Mouse (Mus musculus) kidney, postnatal 0 days (tissue): ENCODE data around the gene Def6. TPM values are rescaled to one million over a fixed set of nuclear protein-coding genes. Genes with fewer than 3 reads are reported as not detected.

Experiments
- ATAC-seq: fragments of 200-750 bp; cut with Nextera tagmentation; replicated peaks from 2 replicates; pipeline ENCODE4 v1.8.0; 2017; ENCODE audit warnings: low read depth, moderate number of reproducible peaks, moderate TSS enrichment, moderate library complexity; ENCODE audit not compliant: low FRiP score
- DNase-seq: peaks from one replicate; pipeline ENCODE4 v3.0.0-alpha.2; 2016; ENCODE audit warnings: low spot score
- H3K27ac ChIP-seq: fragments of 300-500 bp; sonication (generic); 2 replicates; pipeline ENCODE4 v1.5.1; 2014; ENCODE audit warnings: mild to moderate bottlenecking
- H3K27me3 ChIP-seq: fragments of 300-500 bp; sonication (generic); 2 replicates; pipeline ENCODE4 v1.6.1; 2014; ENCODE audit warnings: low read length, mixed read lengths; ENCODE audit not compliant: insufficient read depth
- H3K36me3 ChIP-seq: fragments of 300-500 bp; sonication (generic); 2 replicates; pipeline ENCODE4 v1.6.1; 2014; ENCODE audit warnings: low read length, mixed read lengths; ENCODE audit not compliant: insufficient read depth
- H3K4me1 ChIP-seq: fragments of 300-500 bp; sonication (generic); replicated peaks from 2 replicates; pipeline ENCODE4 v1.6.1; 2014; ENCODE audit warnings: antibody characterized with exemption, low read length, mixed read lengths; ENCODE audit not compliant: insufficient read depth
- H3K4me2 ChIP-seq: fragments of 300-500 bp; sonication (generic); 2 replicates; pipeline ENCODE4 v1.6.1; 2014; ENCODE audit warnings: mild to moderate bottlenecking, low read length, moderate library complexity, mixed read lengths
- H3K4me3 ChIP-seq: fragments of 300-500 bp; sonication (generic); replicated peaks from 2 replicates; pipeline ENCODE4 v1.5.1; 2014; ENCODE audit warnings: low read depth, low read length
- H3K9ac ChIP-seq: fragments of 300-500 bp; sonication (generic); 2 replicates; pipeline ENCODE4 v1.6.1; 2014; ENCODE audit warnings: low read depth, low read length
- H3K9me3 ChIP-seq: fragments of 300-500 bp; sonication (generic); replicated peaks from 2 replicates; pipeline ENCODE4 v1.6.1; 2016; ENCODE audit warnings: low read length, inconsistent platforms, mixed read lengths
- CTCF ChIP-seq: IDR thresholded peaks from 2 replicates; pipeline ENCODE4 v1.5.1; 2016; ENCODE audit warnings: antibody characterized with exemption, low read depth, mild to moderate bottlenecking, moderate library complexity
- WGBS: fragments of 180-500 bp; shearing (Covaris S2); extraction: QIAGEN DNeasy Blood & Tissue Kit; methylation state at CpG from one replicate; pipeline ENCODE4 v1.1.7; 2014; 5-methylcytosine and 5-hydroxymethylcytosine counted together
- polyA plus RNA-seq: library from polyadenylated mRNA; unstranded; fragments of >200 nt; fragmentation: Nextera tagmentation; extraction: Ambion mirVana; gene quantifications from 2 replicates; pipeline ENCODE4 v1.2.1, GENCODE M21; 2015

Def6 gene
- polyA plus RNA-seq, 1 experiment from 2014 or later, result 8.6 TPM

- Histone ChIP-seq H3K4me3 (no peak overlapping the region), H3K27me3 (no peaks in the 10 kb centered on the region), H3K9me3 (no peaks in the 10 kb centered on the region), H3K27ac (no peak overlapping the region), H3K9ac (no peak overlapping the region), H3K4me2 (no peak overlapping the region), H3K36me3 (peaks cover 44% of the 10 kb centered on the region), H3K4me1 (no peaks in the 10 kb centered on the region)
- DNase-seq (no peak), ATAC-seq (no peak)
- TF ChIP-seq CTCF, result no peak
- 50% methylated on average over 1 of the region's 1 CpGs for WGBS
These were observed 14.8 kb upstream of the Def6 start for GRCm38 (mm10) chr17:28192754-28193153.

DNA sequence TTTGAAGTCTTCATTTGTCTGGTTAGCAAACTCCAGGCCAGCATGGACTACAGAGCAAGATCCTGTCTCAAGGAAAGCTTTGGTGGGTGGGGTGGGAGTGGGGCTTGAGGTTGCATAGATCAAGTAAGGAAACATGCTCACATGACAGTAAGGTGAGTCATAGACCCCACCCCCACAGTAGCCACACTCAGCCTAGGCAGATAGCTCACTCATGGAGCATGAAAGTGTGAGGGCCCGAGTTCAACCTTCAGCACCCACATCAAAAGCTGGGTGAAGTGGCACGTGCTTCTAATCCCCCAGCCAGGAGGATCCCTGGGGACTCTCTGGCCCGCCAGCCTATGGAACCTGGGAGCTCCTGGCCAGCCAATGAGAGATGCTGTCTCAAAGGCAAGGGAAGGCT, 14.0 kb upstream of the Def6 start:
- 78% methylated on average over 3 of the region's 3 CpGs for WGBS
- Histone ChIP-seq H3K9ac (no peak overlapping the region), H3K9me3 (no peaks in the 10 kb centered on the region), H3K36me3 (peaks cover 50% of the 10 kb centered on the region), H3K4me2 (no peak overlapping the region), H3K27ac (no peak overlapping the region), H3K27me3 (no peaks in the 10 kb centered on the region), H3K4me1 (no peaks in the 10 kb centered on the region), H3K4me3 (no peak overlapping the region)
- no peak for TF ChIP-seq CTCF
- DNase-seq (no peak), ATAC-seq (no peak)

- H3K4me1 ChIP-seq, result no peaks in the 10 kb centered on the region
- H3K4me3 ChIP-seq, result no peak overlapping the region
- no peak overlapping the region for H3K27ac ChIP-seq
- no peaks in the 10 kb centered on the region for H3K9me3 ChIP-seq
- no peak overlapping the region for H3K9ac ChIP-seq
- ATAC-seq (no peak), DNase-seq (no peak)
- peaks cover 50% of the 10 kb centered on the region for H3K36me3 ChIP-seq
- no peaks in the 10 kb centered on the region for H3K27me3 ChIP-seq
- TF ChIP-seq CTCF, result no peak
- 97% methylated on average over 10 of the region's 10 CpGs for WGBS
- H3K4me2 ChIP-seq, result no peak overlapping the region
These were observed 12.5 kb upstream of the Def6 start for GRCm38 (mm10) chr17:28195033-28195432.

GRCm38 (mm10) chr17:28197646-28198045, 9.9 kb upstream of the Def6 start:
- Histone ChIP-seq H3K4me3 (no peak overlapping the region), H3K36me3 (peaks cover 50% of the 10 kb centered on the region), H3K27me3 (no peaks in the 10 kb centered on the region), H3K4me1 (no peaks in the 10 kb centered on the region), H3K9ac (no peak overlapping the region), H3K9me3 (no peaks in the 10 kb centered on the region), H3K27ac (no peak overlapping the region), H3K4me2 (no peak overlapping the region)
- WGBS, result 63% methylated on average over 18 of the region's 18 CpGs
- DNase-seq, result no peak
- no peak for ATAC-seq
- no peak for TF ChIP-seq CTCF

GRCm38 (mm10) chr17:28201982-28202381, 5.6 kb upstream of the Def6 start:
- DNase-seq, result no peak
- peaks cover 35% of the 10 kb centered on the region for H3K36me3 ChIP-seq
- 0 out of 2 replicates have a peak, but pooled peaks cover 2% of the 10 kb centered on the region for H3K4me1 ChIP-seq
- TF ChIP-seq CTCF, result no peak
- no peak overlapping the region for H3K4me3 ChIP-seq
- H3K9me3 ChIP-seq, result no peaks in the 10 kb centered on the region
- WGBS, result 78% methylated on average over 14 of the region's 14 CpGs
- H3K4me2 ChIP-seq, result no peak overlapping the region
- H3K9ac ChIP-seq, result no peak overlapping the region
- ATAC-seq, result no peak
- no peak overlapping the region for H3K27ac ChIP-seq
- H3K27me3 ChIP-seq, result no peaks in the 10 kb centered on the region

DNA sequence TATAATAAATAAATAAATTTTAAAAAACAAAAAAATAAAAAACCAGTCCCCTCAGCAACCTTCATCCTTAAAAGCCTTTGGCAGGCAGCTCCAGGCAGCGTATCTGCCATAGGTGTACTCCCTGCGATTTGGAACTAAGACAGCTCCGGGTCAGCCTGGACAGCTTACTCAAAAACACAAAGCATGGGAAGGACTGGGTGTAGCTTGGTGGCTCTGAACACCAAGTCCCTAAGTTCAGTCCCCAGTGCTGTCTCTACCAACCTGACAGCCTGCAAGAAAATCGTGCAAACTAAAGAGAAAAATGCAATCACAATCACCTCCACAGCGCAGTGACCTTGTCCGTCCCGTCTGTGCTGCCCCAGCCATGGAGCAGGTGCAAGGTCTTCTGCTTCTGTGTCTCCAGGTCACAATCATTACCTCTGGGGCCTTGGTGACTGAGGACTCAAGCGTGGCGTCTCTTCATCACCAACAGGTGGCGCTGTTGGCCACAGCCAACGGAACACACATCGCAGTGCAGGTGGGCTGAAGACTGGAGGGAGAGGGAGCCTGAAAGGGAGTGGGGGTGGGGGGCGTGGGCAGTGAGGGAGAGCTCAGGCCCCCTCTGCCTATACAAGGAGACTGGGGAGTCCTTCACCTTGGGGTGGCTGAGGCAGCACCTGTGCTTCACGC, 3.4 kb upstream of the Def6 start:
- no peak overlapping the region for H3K9ac ChIP-seq
- no peak overlapping the region for H3K4me3 ChIP-seq
- H3K27me3 ChIP-seq, result no peaks in the 10 kb centered on the region
- no peak for ATAC-seq
- peaks cover 28% of the 10 kb centered on the region for H3K36me3 ChIP-seq
- no peak overlapping the region for H3K4me2 ChIP-seq
- peaks cover 14% of the 10 kb centered on the region for H3K4me1 ChIP-seq
- TF ChIP-seq CTCF, result peak; percentile 88
- peak; percentile 54 for DNase-seq
- no peaks in the 10 kb centered on the region for H3K9me3 ChIP-seq
- no peak overlapping the region for H3K27ac ChIP-seq
- WGBS, result 38% methylated on average over 14 of the region's 14 CpGs

GRCm38 (mm10) chr17:28205443-28205842, 2.1 kb upstream of the Def6 start:
- DNase-seq, result no peak
- H3K27ac ChIP-seq, result no peak overlapping the region
- H3K36me3 ChIP-seq, result peaks cover 21% of the 10 kb centered on the region
- no peak overlapping the region for H3K9ac ChIP-seq
- ATAC-seq, result no peak
- H3K4me2 ChIP-seq, result no peak overlapping the region
- no peak overlapping the region for H3K4me3 ChIP-seq
- no peak for TF ChIP-seq CTCF
- H3K4me1 ChIP-seq, result peaks cover 14% of the 10 kb centered on the region
- no peaks in the 10 kb centered on the region for H3K27me3 ChIP-seq
- no peaks in the 10 kb centered on the region for H3K9me3 ChIP-seq
- 86% methylated on average over 8 of the region's 8 CpGs for WGBS
